Comparison of ENCODE assay signal across 30 mouse cellular contexts in genomic region chrX:60169511-60169910, GRCm38 (mm10). TPM values are rescaled to one million over a fixed set of nuclear protein-coding genes. Genes with fewer than 3 reads are reported as not detected.
"Had no signal": no experiment of that assay in that cellular context is flagged by ENCODE, and none has a peak within 500 bp of the region (broad histone marks: within the 10 kb centered on the region; RNA-seq: fewer than 3 reads in every experiment).

No protein-coding gene starts in this region.

- H3K4me1 ChIP-seq: heart, embryonic 10.5 days; heart, embryonic 12.5 days; hindbrain, embryonic 10.5 days; hindbrain, embryonic 12.5 days; kidney, embryonic 15.5 days; limb, embryonic 10.5 days; limb, embryonic 12.5 days; liver, embryonic 13.5 days had no signal

- H3K36me3 ChIP-seq: heart, embryonic 10.5 days; heart, embryonic 12.5 days; hindbrain, embryonic 10.5 days; hindbrain, embryonic 12.5 days; kidney, embryonic 15.5 days; limb, embryonic 10.5 days; limb, embryonic 12.5 days; liver, embryonic 13.5 days had no signal

- DNase-seq: gastrocnemius, adult 2 months; gastrocnemius, postnatal 10 days; gastrocnemius, postnatal 25 days; heart, adult 18-20 months; heart, postnatal 10 days; heart, postnatal 4 days; kidney, adult 11 months; kidney, adult 2 months; kidney, adult 9 months; kidney, postnatal 14 days; kidney, postnatal 36 days; liver; liver, embryonic 13.5 days had no signal

- H3K9ac ChIP-seq: heart, embryonic 12.5 days; hindbrain, embryonic 12.5 days; hindbrain, embryonic 14.5 days; kidney, embryonic 15.5 days; limb, embryonic 12.5 days; liver, embryonic 13.5 days had no signal

- H3K27me3 ChIP-seq: heart, embryonic 12.5 days; hindbrain, embryonic 12.5 days; kidney, embryonic 15.5 days; limb, embryonic 12.5 days; liver, embryonic 13.5 days had no signal

- H3K9me3 ChIP-seq: heart, embryonic 10.5 days; heart, embryonic 12.5 days; hindbrain, embryonic 10.5 days; hindbrain, embryonic 12.5 days; kidney, embryonic 15.5 days; limb, embryonic 10.5 days; limb, embryonic 12.5 days; liver, embryonic 13.5 days had no signal

- H3K4me2 ChIP-seq: heart, embryonic 12.5 days; hindbrain, embryonic 12.5 days; hindbrain, embryonic 14.5 days; kidney, embryonic 15.5 days; limb, embryonic 12.5 days; liver, embryonic 11.5 days; liver, embryonic 13.5 days had no signal

- H3K27ac ChIP-seq: gastrocnemius, adult 2 months; heart, embryonic 10.5 days; hindbrain, embryonic 10.5 days; hindbrain, embryonic 12.5 days; hindbrain, embryonic 14.5 days; kidney, embryonic 15.5 days; kidney, postnatal 0 days; left cerebral cortex, adult 2 months; limb, embryonic 10.5 days; limb, embryonic 12.5 days; liver, embryonic 13.5 days had no signal

- H3K4me3 ChIP-seq: gastrocnemius, adult 2 months; heart, embryonic 10.5 days; heart, embryonic 12.5 days; hindbrain, embryonic 10.5 days; hindbrain, embryonic 12.5 days; kidney, embryonic 15.5 days; left cerebral cortex, adult 2 months; limb, embryonic 10.5 days; limb, embryonic 12.5 days; liver, embryonic 13.5 days had no signal

- ATAC-seq: hindbrain, embryonic 16.5 days; inflammation-experienced regulatory T-cells, adult 6 months; intestine, embryonic 16.5 days had no signal

RNA-seq across cellular contexts. Expression of gene Mcf2, which starts 9.4 kb away (rescaled TPM):
- total RNA-seq: gastrocnemius, adult 2 months; gastrocnemius, postnatal 25 days; gastrocnemius, postnatal 4 days; heart, adult 18-20 months; heart, postnatal 10 days; heart, postnatal 25 days had no signal
- polyA plus RNA-seq: inflammation-experienced regulatory T-cells, adult 6 months; kidney, adult 2 months; large intestine, adult 2 months; liver, embryonic 13.5 days had no signal
